Mouse (Mus musculus): Measurements from ENCODE around the gene Shq1. TPM values are rescaled to one million over a fixed set of nuclear protein-coding genes. Genes with fewer than 3 reads are reported as not detected.

Gene Shq1
- polyA plus RNA-seq, 1 experiment from 2014 or later = 23.6 TPM

- H3K4me1 ChIP-seq (replicated peaks; ENCODE audit: control insufficient read depth, insufficient read depth, low read length) = no peaks in the 10 kb centered on the region
- peaks cover 33% of the 10 kb centered on the region for H3K27me3 ChIP-seq (replicated peaks; ENCODE audit: control insufficient read depth, insufficient read depth, low read length)
- H3K36me3 ChIP-seq (ENCODE audit: control insufficient read depth, insufficient read depth, low read length) = no peaks in the 10 kb centered on the region
- ATAC-seq (replicated peaks; ENCODE audit: low FRiP score) (no peak), DNase-seq (ENCODE audit: low spot score) (no peak)
- 45% methylated on average over 1 of the region's 1 CpGs for WGBS
- H3K4me2 ChIP-seq = no peak overlapping the region
- H3K9me3 ChIP-seq (ENCODE audit: control insufficient read depth, low read length) = no peaks in the 10 kb centered on the region
- no peak overlapping the region for H3K4me3 ChIP-seq (ENCODE audit: low read depth, low read length)
- H3K27ac ChIP-seq (ENCODE audit: low read depth, low read length) = no peak overlapping the region
- H3K9ac ChIP-seq (ENCODE audit: low read depth, low read length) = no peak overlapping the region
These were observed 37.3 kb upstream of the Shq1 start for GRCm38 (mm10) chr6:100708248-100708647.

GRCm38 (mm10) chr6:100707557-100707956 lies 36.6 kb upstream of the Shq1 start:
- H3K9me3 ChIP-seq (ENCODE audit: control insufficient read depth, low read length) = no peaks in the 10 kb centered on the region
- no peak for DNase-seq (ENCODE audit: low spot score)
- H3K4me3 ChIP-seq (ENCODE audit: low read depth, low read length) = no peak overlapping the region
- H3K4me2 ChIP-seq = no peak overlapping the region
- no peaks in the 10 kb centered on the region for H3K4me1 ChIP-seq (replicated peaks; ENCODE audit: control insufficient read depth, insufficient read depth, low read length)
- no peaks in the 10 kb centered on the region for H3K36me3 ChIP-seq (ENCODE audit: control insufficient read depth, insufficient read depth, low read length)
- peaks cover 39% of the 10 kb centered on the region for H3K27me3 ChIP-seq (replicated peaks; ENCODE audit: control insufficient read depth, insufficient read depth, low read length)
- H3K9ac ChIP-seq (ENCODE audit: low read depth, low read length) = no peak overlapping the region
- no peak for ATAC-seq (replicated peaks; ENCODE audit: low FRiP score)
- 37% methylated on average over 7 of the region's 7 CpGs for WGBS
- H3K27ac ChIP-seq (ENCODE audit: low read depth, low read length) = no peak overlapping the region

GRCm38 (mm10) chr6:100706861-100707260 lies 35.9 kb upstream of the Shq1 start:
- no peak overlapping the region for H3K4me2 ChIP-seq
- no peaks in the 10 kb centered on the region for H3K4me1 ChIP-seq (replicated peaks; ENCODE audit: control insufficient read depth, insufficient read depth, low read length)
- H3K9me3 ChIP-seq (ENCODE audit: control insufficient read depth, low read length) = no peaks in the 10 kb centered on the region
- H3K9ac ChIP-seq (ENCODE audit: low read depth, low read length) = no peak overlapping the region
- H3K27ac ChIP-seq (ENCODE audit: low read depth, low read length) = no peak overlapping the region
- no peak overlapping the region for H3K4me3 ChIP-seq (ENCODE audit: low read depth, low read length)
- H3K27me3 ChIP-seq (replicated peaks; ENCODE audit: control insufficient read depth, insufficient read depth, low read length) = peaks cover 39% of the 10 kb centered on the region
- ATAC-seq (replicated peaks; ENCODE audit: low FRiP score) (no peak), DNase-seq (ENCODE audit: low spot score) (no peak)
- WGBS = 51% methylated on average over 6 of the region's 6 CpGs
- no peaks in the 10 kb centered on the region for H3K36me3 ChIP-seq (ENCODE audit: control insufficient read depth, insufficient read depth, low read length)

- Histone ChIP-seq H3K9ac (ENCODE audit: low read depth, low read length) (no peak overlapping the region), H3K27me3 (replicated peaks; ENCODE audit: control insufficient read depth, insufficient read depth, low read length) (peaks cover 39% of the 10 kb centered on the region), H3K9me3 (ENCODE audit: control insufficient read depth, low read length) (no peaks in the 10 kb centered on the region), H3K4me2 (peak overlapping the region; percentile 85), H3K4me1 (replicated peaks; ENCODE audit: control insufficient read depth, insufficient read depth, low read length) (no peaks in the 10 kb centered on the region), H3K27ac (ENCODE audit: low read depth, low read length) (no peak overlapping the region), H3K36me3 (ENCODE audit: control insufficient read depth, insufficient read depth, low read length) (no peaks in the 10 kb centered on the region), H3K4me3 (ENCODE audit: low read depth, low read length) (peak overlapping the region; percentile 61; the same call in 1 of the 2 replicates)
- no peak for ATAC-seq (replicated peaks; ENCODE audit: low FRiP score)
- DNase-seq (ENCODE audit: low spot score) = peak; percentile 42
- WGBS = 3% methylated on average over 15 of the region's 15 CpGs
These were observed 34.4 kb upstream of the Shq1 start for GRCm38 (mm10) chr6:100705366-100705811.

- Histone ChIP-seq H3K4me2 (peak within 1 kb of the TSS; percentile 85), H3K36me3 (ENCODE audit: control insufficient read depth, insufficient read depth, low read length) (no peaks in the 10 kb centered on the region), H3K9me3 (ENCODE audit: control insufficient read depth, low read length) (no peaks in the 10 kb centered on the region), H3K4me1 (replicated peaks; ENCODE audit: control insufficient read depth, insufficient read depth, low read length) (no peaks in the 10 kb centered on the region), H3K9ac (ENCODE audit: low read depth, low read length) (peak within 1 kb of the TSS; percentile 59), H3K27ac (ENCODE audit: low read depth, low read length) (no peak within 1 kb of the TSS), H3K4me3 (ENCODE audit: low read depth, low read length) (peak within 1 kb of the TSS; percentile 61), H3K27me3 (replicated peaks; ENCODE audit: control insufficient read depth, insufficient read depth, low read length) (peaks cover 39% of the 10 kb centered on the region)
- ATAC-seq (replicated peaks; ENCODE audit: low FRiP score) = peak; percentile 62
- under 1% methylated on average over 70 of the region's 77 CpGs for whole genome bisulfite sequencing
- DNase-seq (ENCODE audit: low spot score) = peak; percentile 58
These were observed 33.8 kb upstream of the Shq1 start, which contains the start of gene Gxylt2 for GRCm38 (mm10) chr6:100704574-100705365. Gene Gxylt2, plus strand, starts transcription at chr6:100704734.

GRCm38 (mm10) chr6:100704197-100704573 lies 33.2 kb upstream of the Shq1 start:
- ATAC-seq (replicated peaks; ENCODE audit: low FRiP score) (no peak), DNase-seq (ENCODE audit: low spot score) (no peak)
- H3K9me3 ChIP-seq (ENCODE audit: control insufficient read depth, low read length) = no peaks in the 10 kb centered on the region
- H3K27ac ChIP-seq (ENCODE audit: low read depth, low read length) = no peak overlapping the region
- no peak overlapping the region for H3K9ac ChIP-seq (ENCODE audit: low read depth, low read length)
- H3K4me1 ChIP-seq (replicated peaks; ENCODE audit: control insufficient read depth, insufficient read depth, low read length) = no peaks in the 10 kb centered on the region
- H3K4me2 ChIP-seq = peak overlapping the region; percentile 85
- H3K27me3 ChIP-seq (replicated peaks; ENCODE audit: control insufficient read depth, insufficient read depth, low read length) = peaks cover 39% of the 10 kb centered on the region
- WGBS = 32% methylated on average over 8 of the region's 8 CpGs
- peak overlapping the region; percentile 61 for H3K4me3 ChIP-seq (ENCODE audit: low read depth, low read length)
- no peaks in the 10 kb centered on the region for H3K36me3 ChIP-seq (ENCODE audit: control insufficient read depth, insufficient read depth, low read length)

- H3K27me3 ChIP-seq (replicated peaks; ENCODE audit: control insufficient read depth, insufficient read depth, low read length) = peaks cover 28% of the 10 kb centered on the region
- H3K4me2 ChIP-seq = no peak overlapping the region
- no peaks in the 10 kb centered on the region for H3K36me3 ChIP-seq (ENCODE audit: control insufficient read depth, insufficient read depth, low read length)
- no peak for DNase-seq (ENCODE audit: low spot score)
- no peak overlapping the region for H3K27ac ChIP-seq (ENCODE audit: low read depth, low read length)
- 71% methylated on average over 5 of the region's 5 CpGs for WGBS
- no peak for ATAC-seq (replicated peaks; ENCODE audit: low FRiP score)
- no peaks in the 10 kb centered on the region for H3K9me3 ChIP-seq (ENCODE audit: control insufficient read depth, low read length)
- H3K4me3 ChIP-seq (ENCODE audit: low read depth, low read length) = no peak overlapping the region
- no peak overlapping the region for H3K9ac ChIP-seq (ENCODE audit: low read depth, low read length)
- H3K4me1 ChIP-seq (replicated peaks; ENCODE audit: control insufficient read depth, insufficient read depth, low read length) = no peaks in the 10 kb centered on the region
These were observed 29.8 kb upstream of the Shq1 start for GRCm38 (mm10) chr6:100700774-100701173.

GRCm38 (mm10) chr6:100699986-100700385 lies 29.0 kb upstream of the Shq1 start:
- Histone ChIP-seq H3K4me3 (ENCODE audit: low read depth, low read length) (no peak overlapping the region), H3K4me1 (replicated peaks; ENCODE audit: control insufficient read depth, insufficient read depth, low read length) (no peaks in the 10 kb centered on the region), H3K9ac (ENCODE audit: low read depth, low read length) (no peak overlapping the region), H3K36me3 (ENCODE audit: control insufficient read depth, insufficient read depth, low read length) (no peaks in the 10 kb centered on the region), H3K27me3 (replicated peaks; ENCODE audit: control insufficient read depth, insufficient read depth, low read length) (peaks cover 20% of the 10 kb centered on the region), H3K9me3 (ENCODE audit: control insufficient read depth, low read length) (no peaks in the 10 kb centered on the region), H3K4me2 (no peak overlapping the region), H3K27ac (ENCODE audit: low read depth, low read length) (no peak overlapping the region)
- peak; percentile 9 for DNase-seq (ENCODE audit: low spot score)
- WGBS = 82% methylated on average over 5 of the region's 5 CpGs
- no peak for ATAC-seq (replicated peaks; ENCODE audit: low FRiP score)

- no peak overlapping the region for H3K4me2 ChIP-seq
- H3K27ac ChIP-seq (ENCODE audit: low read depth, low read length) = no peak overlapping the region
- H3K9ac ChIP-seq (ENCODE audit: low read depth, low read length) = no peak overlapping the region
- H3K9me3 ChIP-seq (ENCODE audit: control insufficient read depth, low read length) = no peaks in the 10 kb centered on the region
- ATAC-seq (replicated peaks; ENCODE audit: low FRiP score) (no peak), DNase-seq (ENCODE audit: low spot score) (no peak)
- H3K36me3 ChIP-seq (ENCODE audit: control insufficient read depth, insufficient read depth, low read length) = no peaks in the 10 kb centered on the region
- no peak overlapping the region for H3K4me3 ChIP-seq (ENCODE audit: low read depth, low read length)
- WGBS = 58% methylated on average over 2 of the region's 2 CpGs
- no peaks in the 10 kb centered on the region for H3K4me1 ChIP-seq (replicated peaks; ENCODE audit: control insufficient read depth, insufficient read depth, low read length)
- no peaks in the 10 kb centered on the region for H3K27me3 ChIP-seq (replicated peaks; ENCODE audit: control insufficient read depth, insufficient read depth, low read length)
These were observed 15.4 kb upstream of the Shq1 start for GRCm38 (mm10) chr6:100686341-100686740.

Data from liver, embryonic 11.5 days (tissue).